9 mouse cellular contexts compared by ENCODE assay signal in genomic region chrX:47949729-47950128, GRCm38 (mm10). TPM values are rescaled to one million over a fixed set of nuclear protein-coding genes. Genes with fewer than 3 reads are reported as not detected.
A peak's percentile ranks its signal among the peaks of the same experiment; 100 is the strongest.
DNase-seq lines count a peak whose midpoint lies in the region; ATAC-seq lines count a peak whose summit lies in the region.
"Had no signal": no experiment of that assay in that cellular context is flagged by ENCODE, and none has a peak within 500 bp of the region (broad histone marks: within the 10 kb centered on the region; RNA-seq: fewer than 3 reads in every experiment).

No protein-coding gene starts in this region.

- H3K27ac ChIP-seq in neural tube, embryonic 12.5 days: no peak overlapping the region
- no peak overlapping the region for H3K27ac ChIP-seq in neural tube, embryonic 15.5 days (replicated peaks)
- peak overlapping the region; percentile 14; the same call in 1 of the 2 replicates for H3K27ac ChIP-seq in forebrain, embryonic 14.5 days (ENCODE audit: low read depth, low read length)
- H3K27ac ChIP-seq in liver, embryonic 11.5 days (ENCODE audit: low read depth, low read length): no peak overlapping the region
- H3K27ac ChIP-seq: liver, embryonic 13.5 days had no signal

- no peak overlapping the region for H3K4me3 ChIP-seq in neural tube, embryonic 12.5 days
- no peak overlapping the region for H3K4me3 ChIP-seq in neural tube, embryonic 15.5 days (replicated peaks)
- H3K4me3 ChIP-seq in forebrain, embryonic 14.5 days (ENCODE audit: low read depth, low read length): no peak overlapping the region
- H3K4me3 ChIP-seq in liver, embryonic 11.5 days (ENCODE audit: low read depth, low read length): no peak overlapping the region
- H3K4me3 ChIP-seq: liver, embryonic 13.5 days had no signal

- no peaks in the 10 kb centered on the region for H3K27me3 ChIP-seq in neural tube, embryonic 12.5 days (replicated peaks)
- no peaks in the 10 kb centered on the region for H3K27me3 ChIP-seq in neural tube, embryonic 15.5 days (replicated peaks)
- no peaks in the 10 kb centered on the region for H3K27me3 ChIP-seq in forebrain, embryonic 14.5 days (replicated peaks; ENCODE audit: control insufficient read depth, insufficient read depth, low read length)
- H3K27me3 ChIP-seq in liver, embryonic 11.5 days (replicated peaks; ENCODE audit: control insufficient read depth, insufficient read depth, low read length): no peaks in the 10 kb centered on the region
- H3K27me3 ChIP-seq: liver, embryonic 13.5 days had no signal

- no peak overlapping the region for H3K4me2 ChIP-seq in neural tube, embryonic 12.5 days (replicated peaks)
- no peak overlapping the region for H3K4me2 ChIP-seq in neural tube, embryonic 15.5 days
- H3K4me2 ChIP-seq in forebrain, embryonic 14.5 days (ENCODE audit: low read length): no peak overlapping the region
- H3K4me2 ChIP-seq in liver, embryonic 11.5 days: no peak overlapping the region
- H3K4me2 ChIP-seq: liver, embryonic 13.5 days had no signal

- H3K36me3 ChIP-seq in neural tube, embryonic 12.5 days: no peaks in the 10 kb centered on the region
- H3K36me3 ChIP-seq in neural tube, embryonic 15.5 days: 0 out of 2 replicates have a peak, but pooled peaks cover 5% of the 10 kb centered on the region
- no peaks in the 10 kb centered on the region for H3K36me3 ChIP-seq in forebrain, embryonic 14.5 days (ENCODE audit: control insufficient read depth, insufficient read depth, low read length)
- H3K36me3 ChIP-seq in liver, embryonic 11.5 days (ENCODE audit: control insufficient read depth, insufficient read depth, low read length): no peaks in the 10 kb centered on the region

- 53% methylated on average over 3 of the region's 3 CpGs for WGBS in neural tube, embryonic 12.5 days
- WGBS in neural tube, embryonic 15.5 days: 46% methylated on average over 3 of the region's 3 CpGs
- WGBS in forebrain, embryonic 14.5 days: 38% methylated on average over 3 of the region's 3 CpGs
- WGBS in liver, embryonic 11.5 days: 68% methylated on average over 3 of the region's 3 CpGs

- ATAC-seq in neural tube, embryonic 12.5 days (ENCODE audit: low FRiP score, low read depth): 0 out of 2 replicates have a peak, but pooled peaks have one; percentile 53
- ATAC-seq in neural tube, embryonic 15.5 days (ENCODE audit: low FRiP score): no peak
- ATAC-seq in forebrain, embryonic 14.5 days: peak; percentile 79
- ATAC-seq in liver, embryonic 11.5 days (replicated peaks; ENCODE audit: low FRiP score): no peak

- no peaks in the 10 kb centered on the region for H3K9me3 ChIP-seq in neural tube, embryonic 12.5 days
- no peaks in the 10 kb centered on the region for H3K9me3 ChIP-seq in neural tube, embryonic 15.5 days (replicated peaks)
- no peaks in the 10 kb centered on the region for H3K9me3 ChIP-seq in forebrain, embryonic 14.5 days (replicated peaks; ENCODE audit: control insufficient read depth, low read length)
- H3K9me3 ChIP-seq in liver, embryonic 11.5 days (ENCODE audit: control insufficient read depth, low read length): no peaks in the 10 kb centered on the region
- H3K9me3 ChIP-seq: liver, embryonic 13.5 days had no signal

- no peaks in the 10 kb centered on the region for H3K4me1 ChIP-seq in neural tube, embryonic 12.5 days
- H3K4me1 ChIP-seq in neural tube, embryonic 15.5 days: no peaks in the 10 kb centered on the region
- H3K4me1 ChIP-seq in forebrain, embryonic 14.5 days (ENCODE audit: control insufficient read depth, insufficient read depth, low read length): no peaks in the 10 kb centered on the region
- no peaks in the 10 kb centered on the region for H3K4me1 ChIP-seq in liver, embryonic 11.5 days (replicated peaks; ENCODE audit: control insufficient read depth, insufficient read depth, low read length)
- H3K4me1 ChIP-seq: liver, embryonic 13.5 days had no signal

- peak; percentile 47 for DNase-seq in forebrain, embryonic 14.5 days (ENCODE audit: low spot score)
- DNase-seq in kidney, postnatal 36 days: peak; percentile 14 to 26
- DNase-seq in yolk sac, embryonic 10.5 days (ENCODE audit: low spot score): peak; percentile 4
- DNase-seq in thymus, postnatal 25 days: no peak
- DNase-seq in heart, adult 9 months (ENCODE audit: low spot score in 2 of 2): no peak
- DNase-seq in liver, embryonic 11.5 days (ENCODE audit: low spot score): no peak
- DNase-seq: liver, embryonic 13.5 days had no signal

- no peak overlapping the region for H3K9ac ChIP-seq in neural tube, embryonic 12.5 days
- H3K9ac ChIP-seq in neural tube, embryonic 15.5 days (replicated peaks): no peak overlapping the region
- no peak overlapping the region for H3K9ac ChIP-seq in forebrain, embryonic 14.5 days (ENCODE audit: low read length)
- H3K9ac ChIP-seq in liver, embryonic 11.5 days (ENCODE audit: low read depth, low read length): no peak overlapping the region
- H3K9ac ChIP-seq: liver, embryonic 13.5 days had no signal

RNA-seq across cellular contexts. Expression of gene Ocrl, which starts 37.5 kb away (rescaled TPM):
- polyA plus RNA-seq in neural tube, embryonic 12.5 days (2016; fragmentation: Nextera tagmentation; extraction: Ambion mirVana): 21.7 and 23.0 TPM in 2 replicates
- polyA plus RNA-seq in neural tube, embryonic 15.5 days (2015; fragmentation: Nextera tagmentation; extraction: Ambion mirVana): 29.6 and 31.6 TPM in 2 replicates
- polyA plus RNA-seq in forebrain, embryonic 14.5 days (2014; fragmentation: Nextera tagmentation; extraction: Ambion mirVana): 22.5 and 24.5 TPM in 2 replicates
- 11.8 and 12.8 TPM in 2 replicates for polyA plus RNA-seq in liver, embryonic 11.5 days (2014; fragmentation: Nextera tagmentation; extraction: Ambion mirVana)

RNA-seq across cellular contexts. Expression of gene Smarca1, which starts 57.0 kb away (rescaled TPM):
- polyA plus RNA-seq in neural tube, embryonic 12.5 days (2016; fragmentation: Nextera tagmentation; extraction: Ambion mirVana): 23.6 and 29.8 TPM in 2 replicates
- 30.5 and 30.6 TPM in 2 replicates for polyA plus RNA-seq in neural tube, embryonic 15.5 days (2015; fragmentation: Nextera tagmentation; extraction: Ambion mirVana)
- polyA plus RNA-seq in forebrain, embryonic 14.5 days (2014; fragmentation: Nextera tagmentation; extraction: Ambion mirVana): 26.2 and 34.3 TPM in 2 replicates
- polyA plus RNA-seq in liver, embryonic 11.5 days (2014; fragmentation: Nextera tagmentation; extraction: Ambion mirVana): 14.9 and 17.0 TPM in 2 replicates

Comparison
In these comparisons a context has a peak if more than half of its experiments do, and no peak if none do; other contexts are left out.
1. ATAC-seq: peak in neural tube, embryonic 12.5 days (single experiment) and forebrain, embryonic 14.5 days (single experiment); none in neural tube, embryonic 15.5 days (single experiment) and liver, embryonic 11.5 days (single experiment).
2. DNase-seq: peak in forebrain, embryonic 14.5 days (single experiment), kidney, postnatal 36 days (2 of 2) and yolk sac, embryonic 10.5 days (single experiment); none in thymus, postnatal 25 days (single experiment), heart, adult 9 months (0 of 2) and liver, embryonic 11.5 days (single experiment).